Mouse (Mus musculus) testis, adult 2 months (tissue): ENCODE results near the gene Fxr2.

ENCODE experiments used
- CTCF ChIP-seq: fragments of 200-500 bp; IDR thresholded peaks from 2 replicates; pipeline ENCODE4 v1.5.1; 2012; ENCODE audit warnings: low read depth, mild to moderate bottlenecking, inconsistent platforms, low read length, moderate library complexity; ENCODE audit not compliant: control insufficient read depth, insufficient read depth, insufficient replicate concordance
- POLR2A ChIP-seq: fragments of 200-500 bp; IDR thresholded peaks from 2 replicates; pipeline ENCODE4 v1.6.1; 2012; ENCODE audit warnings: low read depth, mild to moderate bottlenecking, inconsistent platforms, low read length, moderate library complexity; ENCODE audit not compliant: control insufficient read depth

- TF ChIP-seq CTCF (no peak), POLR2A (no peak; the same call in 1 of the 2 replicates)
Measured at GRCm38 (mm10) chr11:69633128-69633866, 507 bp downstream of the Fxr2 start.
